Mouse (Mus musculus) MEL (cell line): ENCODE data around the gene Zfp382. TPM values are rescaled to one million over a fixed set of nuclear protein-coding genes. Genes with fewer than 3 reads are reported as not detected.

Experiments
- DNase-seq: peaks from one replicate; pipeline ENCODE4 v3.0.0; 2011; ENCODE audit warnings: low read depth, low spot score
- H3K27ac ChIP-seq: 2 replicates; pipeline ENCODE4 v1.5.1; 2012; ENCODE audit warnings: low read depth, mild to moderate bottlenecking, control low read depth, low read length, moderate library complexity; ENCODE audit not compliant: control insufficient read depth
- H3K27me3 ChIP-seq, 2 experiments: fragments of 150-350 bp in 1 of 2; sonication (generic) in 1 of 2; 2 replicates each; pipeline ENCODE4 v1.6.1; 2012; ENCODE audit warnings: low read length in 2 of 2, mild to moderate bottlenecking in 2 of 2, improper control_type of control experiment in 1 of 2, moderate library complexity in 1 of 2; ENCODE audit not compliant: insufficient read depth in 2 of 2, control insufficient read depth in 1 of 2
- H3K36me3 ChIP-seq, 2 experiments: 2 replicates each; pipeline ENCODE4 v1.6.1; 2012 to 2014; ENCODE audit warnings: low read length in 2 of 2, improper control_type of control experiment in 1 of 2, inconsistent platforms in 1 of 2, mild to moderate bottlenecking in 1 of 2; ENCODE audit not compliant: insufficient read depth in 2 of 2, control insufficient read depth in 1 of 2
- H3K4me1 ChIP-seq, 2 experiments: fragments of 150-350 bp in 1 of 2; sonication (generic) in 1 of 2; 2 replicates each; pipeline ENCODE4 v1.6.1; 2012; ENCODE audit warnings: low read length in 2 of 2, improper control_type of control experiment in 1 of 2, mild to moderate bottlenecking in 1 of 2; ENCODE audit not compliant: insufficient read depth in 2 of 2, control insufficient read depth in 1 of 2
- H3K4me3 ChIP-seq, 2 experiments: fragments of 150-350 bp in 1 of 2; sonication (generic) in 1 of 2; 2 replicates each; pipeline ENCODE4 v1.5.1; 2012; ENCODE audit warnings: low read depth in 2 of 2, low read length in 2 of 2, mild to moderate bottlenecking in 2 of 2, moderate library complexity in 2 of 2, control low read depth in 1 of 2, improper control_type of control experiment in 1 of 2; ENCODE audit not compliant: control insufficient read depth in 1 of 2, insufficient read depth in 1 of 2
- H3K79me2 ChIP-seq: 2 replicates; pipeline ENCODE4 v1.6.1; 2012; ENCODE audit warnings: mild to moderate bottlenecking, low read length, moderate library complexity; ENCODE audit not compliant: control insufficient read depth, poor library complexity, insufficient read depth
- H3K9ac ChIP-seq: 2 replicates; pipeline ENCODE4 v1.6.1; 2012; ENCODE audit warnings: low read depth, mild to moderate bottlenecking, control low read depth, low read length, moderate library complexity; ENCODE audit not compliant: control insufficient read depth, poor library complexity, severe bottlenecking
- H3K9me3 ChIP-seq: fragments of 150-350 bp; sonication (generic); replicated peaks from 2 replicates; pipeline ENCODE4 v1.6.1; 2012; ENCODE audit warnings: mild to moderate bottlenecking, low read length, improper control_type of control experiment, moderate library complexity; ENCODE audit not compliant: insufficient read depth
- CHD2 ChIP-seq: IDR thresholded peaks from 2 replicates; pipeline ENCODE4 v1.6.1; 2011; ENCODE audit warnings: low read length, improper control_type of control experiment
- CTCF ChIP-seq, 3 experiments: IDR thresholded peaks in 2 of 3; conservative IDR thresholded peaks in 1 of 3; 2 replicates each; pipeline ENCODE4 v1.5.1; 2011 to 2012; ENCODE audit warnings: low read length in 3 of 3, low read depth in 2 of 3, mild to moderate bottlenecking in 2 of 3, improper control_type of control experiment in 1 of 3, inconsistent platforms in 1 of 3, mixed read lengths in 1 of 3, moderate library complexity in 1 of 3; ENCODE audit not compliant: control insufficient read depth in 1 of 3, insufficient read depth in 1 of 3, poor library complexity in 1 of 3, severe bottlenecking in 1 of 3
- E2F4 ChIP-seq: IDR thresholded peaks from 2 replicates; pipeline ENCODE4 v1.6.1; 2011; ENCODE audit warnings: low read depth, low read length, improper control_type of control experiment, borderline replicate concordance
- ELF1 ChIP-seq: IDR thresholded peaks from 2 replicates; pipeline ENCODE4 v1.6.1; 2014; ENCODE audit warnings: low read depth, mild to moderate bottlenecking, inconsistent platforms, low read length, improper control_type of control experiment, moderate library complexity
- EP300 ChIP-seq, 2 experiments: IDR thresholded peaks; 2 replicates each; pipeline ENCODE4 v1.6.1; 2011; ENCODE audit warnings: improper control_type of control experiment in 2 of 2, low read length in 2 of 2, low read depth in 1 of 2, mild to moderate bottlenecking in 1 of 2
- GABPA ChIP-seq: IDR thresholded peaks from 2 replicates; pipeline ENCODE4 v1.6.1; 2012; ENCODE audit warnings: low read depth, mild to moderate bottlenecking, inconsistent platforms, low read length, improper control_type of control experiment, moderate library complexity
- GATA1 ChIP-seq: IDR thresholded peaks from 2 replicates; pipeline ENCODE4 v1.6.1; 2011; ENCODE audit warnings: low read depth, low read length, improper control_type of control experiment
- HCFC1 ChIP-seq: IDR thresholded peaks from 2 replicates; pipeline ENCODE4 v1.6.1; 2012; ENCODE audit warnings: low read depth, mild to moderate bottlenecking, inconsistent platforms, low read length, improper control_type of control experiment, moderate library complexity
- JUND ChIP-seq: IDR thresholded peaks from 2 replicates; pipeline ENCODE4 v1.6.1; 2011; ENCODE audit warnings: low read depth, mild to moderate bottlenecking, improper control_type of control experiment, low read length
- KAT2A ChIP-seq: conservative IDR thresholded peaks from 2 replicates; pipeline ENCODE4 v1.6.1; 2012; ENCODE audit warnings: low read depth, low read length, improper control_type of control experiment, inconsistent platforms
- MAFK ChIP-seq: IDR thresholded peaks from 2 replicates; pipeline ENCODE4 v1.6.1; 2011; ENCODE audit warnings: low read depth, mild to moderate bottlenecking, low read length, improper control_type of control experiment, borderline replicate concordance
- MAX ChIP-seq: IDR thresholded peaks from 2 replicates; pipeline ENCODE4 v1.6.1; 2011; ENCODE audit warnings: low read length, improper control_type of control experiment
- MAZ ChIP-seq: IDR thresholded peaks from 2 replicates; pipeline ENCODE4 v1.6.1; 2012; ENCODE audit warnings: low read depth, mild to moderate bottlenecking, inconsistent platforms, low read length, improper control_type of control experiment
- MEF2A ChIP-seq: IDR thresholded peaks from 2 replicates; pipeline ENCODE4 v1.6.1; 2014; ENCODE audit warnings: low read depth, mild to moderate bottlenecking, inconsistent platforms, low read length, improper control_type of control experiment; ENCODE audit not compliant: poor library complexity, insufficient replicate concordance, severe bottlenecking; ENCODE audit errors: extremely low read depth
- MXI1 ChIP-seq: IDR thresholded peaks from 2 replicates; pipeline ENCODE4 v1.6.1; 2011; ENCODE audit warnings: mild to moderate bottlenecking, low read depth, low read length, improper control_type of control experiment
- MYB ChIP-seq: IDR thresholded peaks from 2 replicates; pipeline ENCODE4 v1.6.1; 2011; ENCODE audit warnings: mild to moderate bottlenecking, low read depth, low read length, improper control_type of control experiment
- MYC ChIP-seq: IDR thresholded peaks from 2 replicates; pipeline ENCODE4 v1.6.1; 2011; ENCODE audit warnings: low read depth, mild to moderate bottlenecking, low read length, improper control_type of control experiment, moderate library complexity
- NELFE ChIP-seq: IDR thresholded peaks from 2 replicates; pipeline ENCODE4 v1.6.1; 2011; ENCODE audit warnings: low read depth, low read length, improper control_type of control experiment
- NRF1 ChIP-seq: IDR thresholded peaks from 2 replicates; pipeline ENCODE4 v1.6.1; 2014; ENCODE audit warnings: low read depth, mild to moderate bottlenecking, inconsistent platforms, low read length, improper control_type of control experiment, moderate library complexity; ENCODE audit not compliant: poor library complexity, insufficient read depth, severe bottlenecking
- POLR2A ChIP-seq, 2 experiments: IDR thresholded peaks; 2 replicates each; pipeline ENCODE4 v1.6.1; 2011 to 2012; ENCODE audit warnings: low read length in 2 of 2, mild to moderate bottlenecking in 2 of 2, control low read depth in 1 of 2, improper control_type of control experiment in 1 of 2, low read depth in 1 of 2, moderate library complexity in 1 of 2; ENCODE audit not compliant: control insufficient read depth in 1 of 2, insufficient read depth in 1 of 2, poor library complexity in 1 of 2
- POLR2AphosphoS2 ChIP-seq: IDR thresholded peaks from 2 replicates; pipeline ENCODE4 v1.6.1; 2011; ENCODE audit warnings: low read length, improper control_type of control experiment
- POLR2AphosphoS5 ChIP-seq: IDR thresholded peaks from 2 replicates; pipeline ENCODE4 v1.6.1; 2012; ENCODE audit warnings: low read depth, borderline replicate concordance, mild to moderate bottlenecking, inconsistent platforms, low read length, moderate library complexity, mixed read lengths
- RCOR1 ChIP-seq: IDR thresholded peaks from 2 replicates; pipeline ENCODE4 v1.6.1; 2012; ENCODE audit warnings: low read depth, mild to moderate bottlenecking, inconsistent platforms, low read length, improper control_type of control experiment
- SIN3A ChIP-seq: IDR thresholded peaks from 2 replicates; pipeline ENCODE4 v1.6.1; 2012; ENCODE audit warnings: low read length, improper control_type of control experiment, inconsistent platforms
- SMC3 ChIP-seq: IDR thresholded peaks from 2 replicates; pipeline ENCODE4 v1.6.1; 2011; ENCODE audit warnings: low read depth, low read length, improper control_type of control experiment
- TAL1 ChIP-seq: IDR thresholded peaks from 2 replicates; pipeline ENCODE4 v1.6.1; 2012; ENCODE audit warnings: mild to moderate bottlenecking, inconsistent platforms, low read length, moderate library complexity, mixed read lengths
- TBP ChIP-seq: IDR thresholded peaks from 2 replicates; pipeline ENCODE4 v1.8.0; 2011; ENCODE audit warnings: low read depth, low read length, improper control_type of control experiment
- UBTF ChIP-seq: IDR thresholded peaks from 2 replicates; pipeline ENCODE4 v1.6.1; 2012; ENCODE audit warnings: low read depth, mild to moderate bottlenecking, inconsistent platforms, low read length, improper control_type of control experiment, moderate library complexity, borderline replicate concordance; ENCODE audit not compliant: insufficient read depth
- USF1 ChIP-seq: IDR thresholded peaks from 2 replicates; pipeline ENCODE4 v1.6.1; 2014; ENCODE audit warnings: low read depth, mild to moderate bottlenecking, inconsistent platforms, low read length, improper control_type of control experiment, moderate library complexity
- USF2 ChIP-seq, 2 experiments: IDR thresholded peaks; 2 replicates each; pipeline ENCODE4 v1.6.1; 2011 to 2012; ENCODE audit warnings: improper control_type of control experiment in 2 of 2, low read length in 2 of 2, borderline replicate concordance in 1 of 2, inconsistent platforms in 1 of 2, low read depth in 1 of 2, mild to moderate bottlenecking in 1 of 2; ENCODE audit not compliant: insufficient read depth in 1 of 2
- ZC3H11A ChIP-seq: IDR thresholded peaks from 2 replicates; pipeline ENCODE4 v1.6.1; 2012; ENCODE audit warnings: low read depth, mild to moderate bottlenecking, inconsistent platforms, low read length, improper control_type of control experiment
- ZKSCAN1 ChIP-seq: IDR thresholded peaks from 2 replicates; pipeline ENCODE4 v1.6.1; 2012; ENCODE audit warnings: low read depth, mild to moderate bottlenecking, inconsistent platforms, low read length, improper control_type of control experiment, moderate library complexity
- polyA plus RNA-seq, 2 experiments: library from polyadenylated mRNA; stranded (reverse) in 1 of 2; unstranded in 1 of 2; fragments of >175 nt in 1 of 2; fragments of >200 nt in 1 of 2; gene quantifications; 2 replicates each; pipeline versions ENCODE4 v1.2.1 to v1.2.4; 2012; ENCODE audit warnings: low replicate concordance in 2 of 2, low read depth in 1 of 2; ENCODE audit not compliant: insufficient read length in 2 of 2, insufficient read depth in 1 of 2, missing spikeins in 1 of 2
- total RNA-seq: library from RNA; depleted of rRNA; stranded (reverse); fragments of 300-350 nt; gene quantifications from 2 replicates; pipeline ENCODE4 v1.2.3, GENCODE M21; 2012

Zfp382 gene
- total and polyA plus RNA-seq, 3 experiments: 3.9 to 7.1 TPM; not detected in 1

DNA sequence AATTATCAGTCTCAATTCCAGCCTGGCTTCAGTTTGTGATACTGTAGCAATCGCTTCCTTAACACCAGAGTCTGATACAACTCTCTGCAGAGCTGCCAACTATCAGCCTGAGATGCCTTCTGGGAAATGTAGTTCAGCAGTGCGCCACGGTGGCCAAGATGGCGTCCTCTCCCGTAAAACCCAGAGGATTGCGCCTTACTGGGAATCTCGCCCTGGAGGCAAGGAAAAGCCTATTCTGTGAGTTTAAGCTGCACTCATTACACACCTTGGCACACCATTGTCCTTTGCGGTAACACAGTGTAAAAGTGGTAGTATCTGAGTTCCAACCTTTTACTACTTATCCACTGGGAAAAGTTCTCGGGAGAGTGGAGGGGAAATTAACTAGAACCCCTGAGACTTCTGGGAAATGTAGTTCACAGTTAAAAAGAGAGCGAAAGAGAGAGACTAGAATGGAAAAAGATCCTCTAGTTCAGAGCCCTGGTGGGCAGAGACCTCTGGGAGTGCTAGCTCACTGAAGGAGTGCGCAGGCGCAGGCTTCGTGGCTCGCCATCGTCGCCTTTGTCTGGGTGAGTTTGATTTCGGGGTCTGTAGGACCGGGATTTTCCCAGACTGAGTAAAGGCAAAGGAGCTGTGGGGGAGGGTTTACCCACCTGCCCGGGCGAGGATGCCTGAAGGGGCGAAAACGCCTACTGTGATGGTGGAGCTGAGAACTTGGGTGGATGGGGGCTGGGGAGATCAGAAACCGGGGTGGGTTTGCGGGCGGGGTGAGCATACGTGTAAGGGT, 26.9 kb upstream of the Zfp382 start, which contains the start of gene Zfp260 (continued):
- TF ChIP-seq ZC3H11A (0 out of 2 replicates have a peak, but pooled peaks have one; percentile 7), CTCF (IDR thresholded peaks at IDR 0.05 in 2 of 3, conservative IDR thresholded peaks at IDR 0.05 in 1 of 3; ENCODE audit: control insufficient read depth in 1 of 3, insufficient read depth in 1 of 3, low read depth in 2 of 3, low read length in 3 of 3, poor library complexity in 1 of 3, severe bottlenecking in 1 of 3) (no peak), ZKSCAN1 (no peak), HCFC1 (peak; percentile 93), MEF2A (no peak), GATA1 (peak; percentile 58), RCOR1 (peak; percentile 33; the same call in 1 of the 2 replicates), SMC3 (peak; percentile 21; the same call in 1 of the 2 replicates), ELF1 (peak; percentile 78; the same call in 1 of the 2 replicates), USF1 (no peak), MYB (no peak), SIN3A (peak; percentile 76), MXI1 (peak; percentile 86), POLR2AphosphoS5 (no peak), CHD2 (peak; percentile 85), POLR2A (IDR thresholded peaks at IDR 0.05; ENCODE audit: control insufficient read depth in 1 of 2, insufficient read depth in 1 of 2, low read depth in 1 of 2, low read length in 2 of 2, poor library complexity in 1 of 2) (peak; percentile 63 to 82; a peak in 3 of 4 replicates), TBP (peak; percentile 64; the same call in 1 of the 2 replicates), USF2 (IDR thresholded peaks at IDR 0.05; ENCODE audit: borderline replicate concordance in 1 of 2, insufficient read depth in 1 of 2, low read depth in 1 of 2, low read length in 2 of 2) (no peak), MYC (peak; percentile 70; the same call in 1 of the 2 replicates), EP300 (IDR thresholded peaks at IDR 0.05; ENCODE audit: low read depth in 1 of 2, low read length in 2 of 2) (0 out of 4 replicates have a peak, but pooled peaks of 1 of the 2 experiments have one; percentile 21), MAFK (no peak)
- TF ChIP-seq, all 39 proteins: peak for 22

DNA sequence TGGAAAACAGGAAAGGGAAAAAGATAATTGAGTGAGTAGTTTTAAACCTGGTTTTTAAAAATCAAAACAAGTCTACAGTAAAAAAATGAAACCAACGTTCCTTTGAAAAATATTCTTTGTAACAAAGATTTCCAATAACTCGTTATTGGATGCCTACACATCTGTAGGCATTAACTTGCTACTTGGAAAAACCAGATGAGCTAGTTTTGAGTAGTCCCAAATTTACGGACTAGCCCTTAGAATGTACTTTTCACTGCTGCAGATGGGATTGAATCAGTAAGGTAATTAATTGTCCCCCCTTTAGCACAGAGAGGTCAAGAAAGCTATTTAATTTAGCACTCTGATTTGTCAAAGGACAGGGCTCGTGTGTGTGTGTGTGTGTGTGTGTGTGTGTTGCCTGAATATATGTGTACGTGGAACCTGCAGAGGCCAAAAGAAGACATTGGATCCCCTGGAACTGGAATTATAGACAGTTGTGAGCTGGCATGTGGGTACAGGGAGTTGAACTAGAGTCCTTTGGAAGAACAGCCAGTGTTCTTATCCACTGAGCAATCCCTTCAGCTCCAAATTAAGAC, 26.1 kb upstream of the Zfp382 start:
- TF ChIP-seq KAT2A (no peak), EP300 (IDR thresholded peaks at IDR 0.05; ENCODE audit: low read depth in 1 of 2, low read length in 2 of 2) (no peak), NELFE (no peak), MAZ (no peak), MYC (no peak), JUND (no peak), POLR2AphosphoS2 (no peak), UBTF (no peak), TAL1 (no peak), E2F4 (no peak), NRF1 (no peak), SMC3 (no peak), ELF1 (no peak), MAX (no peak), MYB (no peak), MAFK (no peak), MEF2A (no peak), SIN3A (no peak), MXI1 (no peak), GABPA (no peak)

More for the DNA sequence above, 26.1 kb upstream of the Zfp382 start:
- Histone ChIP-seq H3K27me3 (no peaks in the 10 kb centered on the region), H3K27ac (no peak overlapping the region), H3K9ac (peak overlapping the region; percentile 11), H3K79me2 (peaks cover 4% of the 10 kb centered on the region; the same call in 1 of the 2 replicates), H3K4me1 (peaks cover 2 to 12% of the 10 kb centered on the region in 2 experiments; a peak in 3 of 4 replicates), H3K4me3 (peak overlapping the region; percentile 83 to 88), H3K9me3 (no peaks in the 10 kb centered on the region), H3K36me3 (peaks cover 0 to 10% of the 10 kb centered on the region in 2 experiments; a peak in 2 of 4 replicates)
- no peak for DNase-seq
